Mouse (Mus musculus) forebrain, embryonic 12.5 days (tissue): Measurements from ENCODE around the gene Plcg2. TPM values are rescaled to one million over a fixed set of nuclear protein-coding genes. Genes with fewer than 3 reads are reported as not detected.

ENCODE experiments used
- ATAC-seq: fragments of 200-750 bp; cut with Nextera tagmentation; 2 replicates; pipeline ENCODE4 v1.8.0; 2017; ENCODE audit warnings: moderate TSS enrichment; ENCODE audit not compliant: low FRiP score
- H3K27ac ChIP-seq: fragments of 300-500 bp; sonication (generic); 2 replicates; pipeline ENCODE4 v1.5.1; 2016; ENCODE audit warnings: mild to moderate bottlenecking
- H3K27me3 ChIP-seq: fragments of 300-500 bp; sonication (generic); 2 replicates; pipeline ENCODE4 v1.6.1; 2016; ENCODE audit warnings: mild to moderate bottlenecking
- H3K36me3 ChIP-seq: fragments of 300-500 bp; sonication (generic); replicated peaks from 2 replicates; pipeline ENCODE4 v1.6.1; 2016; ENCODE audit warnings: mild to moderate bottlenecking
- H3K4me1 ChIP-seq: fragments of 300-500 bp; sonication (generic); 2 replicates; pipeline ENCODE4 v1.6.1; 2016
- H3K4me2 ChIP-seq: fragments of 300-500 bp; sonication (generic); 2 replicates; pipeline ENCODE4 v1.6.1; 2016; ENCODE audit warnings: mild to moderate bottlenecking, moderate library complexity
- H3K4me3 ChIP-seq: fragments of 300-500 bp; sonication (generic); replicated peaks from 2 replicates; pipeline ENCODE4 v1.5.1; 2016; ENCODE audit warnings: mild to moderate bottlenecking
- H3K9ac ChIP-seq: fragments of 300-500 bp; sonication (generic); 2 replicates; pipeline ENCODE4 v1.6.1; 2016; ENCODE audit warnings: mild to moderate bottlenecking
- H3K9me3 ChIP-seq: fragments of 300-500 bp; sonication (generic); 2 replicates; pipeline ENCODE4 v1.6.1; 2016
- WGBS: fragments of 180-500 bp; shearing (Covaris S2); methylation state at CpG from one replicate; pipeline ENCODE4 v1.1.7; 2016; 5-methylcytosine and 5-hydroxymethylcytosine counted together
- polyA plus RNA-seq: library from polyadenylated mRNA; unstranded; fragments of >200 nt; fragmentation: Nextera tagmentation; extraction: Ambion mirVana; gene quantifications from 2 replicates; pipeline ENCODE4 v1.2.1, GENCODE M21; 2016

Plcg2 gene
- polyA plus RNA-seq, 1 experiment from 2014 or later, result 1.6 TPM

DNA sequence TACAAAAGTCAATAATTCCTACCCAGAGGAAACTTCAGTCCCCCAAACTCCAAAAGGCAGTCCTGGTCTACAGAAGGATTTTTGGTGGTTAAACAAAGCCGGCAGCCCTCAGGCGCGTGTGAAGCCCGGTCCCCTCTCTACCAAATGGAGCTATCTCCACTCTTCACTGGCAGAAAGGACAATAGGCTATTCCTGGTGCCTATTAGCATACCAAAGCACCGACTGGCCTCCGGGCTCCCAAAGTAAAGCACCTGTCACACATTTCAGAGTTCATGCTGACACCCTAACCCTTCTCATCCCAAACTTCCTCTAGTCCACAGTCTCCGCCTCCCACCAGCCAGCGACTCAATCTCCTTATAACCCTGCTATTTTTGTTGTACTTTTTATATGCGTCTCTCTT, 4.5 kb upstream of the Plcg2 start:
- 19% methylated on average over 9 of the region's 9 CpGs for WGBS
- Histone ChIP-seq H3K9me3 (no peaks in the 10 kb centered on the region), H3K9ac (no peak overlapping the region), H3K27ac (no peak overlapping the region), H3K4me1 (peaks cover 14% of the 10 kb centered on the region), H3K4me3 (no peak overlapping the region), H3K36me3 (no peaks in the 10 kb centered on the region), H3K4me2 (no peak overlapping the region), H3K27me3 (peaks cover 29% of the 10 kb centered on the region)
- no peak for ATAC-seq

DNA sequence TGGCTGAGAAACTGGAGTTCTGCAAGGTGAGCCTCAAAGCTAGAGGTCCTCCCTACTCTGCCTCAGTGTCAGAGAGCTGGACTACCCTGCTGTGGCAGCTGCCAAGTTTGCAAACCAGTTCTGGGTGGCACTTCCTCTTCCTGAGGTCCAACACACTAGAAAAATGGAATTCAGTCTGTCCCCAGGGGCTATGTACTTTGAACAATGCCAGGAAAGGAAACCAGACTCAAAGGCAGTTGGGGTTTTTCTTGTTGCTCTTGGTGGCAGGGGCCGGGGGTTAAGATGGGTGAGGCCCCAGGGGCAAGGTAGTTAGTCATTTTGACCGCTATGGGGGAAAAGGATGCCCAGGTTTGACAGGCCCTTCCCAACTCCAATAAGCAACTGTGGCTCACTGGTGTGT, 3.2 kb upstream of the Plcg2 start:
- 76% methylated on average over 2 of the region's 2 CpGs for WGBS
- H3K4me1 ChIP-seq, result peaks cover 18% of the 10 kb centered on the region
- ATAC-seq, result no peak
- peaks cover 40% of the 10 kb centered on the region for H3K27me3 ChIP-seq
- H3K9me3 ChIP-seq, result no peaks in the 10 kb centered on the region
- no peak overlapping the region for H3K27ac ChIP-seq
- no peaks in the 10 kb centered on the region for H3K36me3 ChIP-seq
- no peak overlapping the region for H3K4me3 ChIP-seq
- no peak overlapping the region for H3K4me2 ChIP-seq
- H3K9ac ChIP-seq, result no peak overlapping the region

DNA sequence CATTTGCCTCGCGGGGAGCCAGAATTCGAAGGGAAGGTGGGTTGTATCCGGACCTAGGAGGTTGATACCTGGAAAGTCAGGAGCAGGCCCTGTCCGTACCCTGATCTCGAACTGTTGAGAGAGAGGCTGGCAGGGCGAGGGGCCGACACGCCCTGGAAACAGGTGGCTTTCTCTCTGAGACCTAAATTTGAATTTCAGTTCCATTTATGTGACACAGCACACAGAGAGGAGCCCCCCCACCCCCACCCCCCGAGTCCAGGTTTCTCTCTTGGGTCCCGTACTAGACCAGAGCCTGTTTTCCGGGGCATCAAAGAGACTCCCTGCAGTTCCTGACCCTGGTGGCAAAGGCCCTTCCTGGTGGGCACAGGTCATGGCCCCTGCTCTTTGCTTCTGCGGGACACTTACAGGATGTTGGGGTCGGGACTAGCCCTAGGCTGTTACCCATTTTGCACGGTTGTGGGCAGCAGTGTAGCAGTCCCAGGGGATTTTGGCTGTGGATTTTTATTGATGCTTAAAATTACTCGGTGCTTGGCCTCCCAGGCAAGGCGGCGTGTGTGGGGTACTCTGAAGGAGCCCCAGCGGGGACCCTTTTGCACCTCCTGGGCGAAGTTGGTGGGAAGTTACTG, 937 bp downstream of the Plcg2 start:
- peak overlapping the region; percentile 83 for H3K4me2 ChIP-seq
- H3K36me3 ChIP-seq, result no peaks in the 10 kb centered on the region
- no peak for ATAC-seq
- no peaks in the 10 kb centered on the region for H3K9me3 ChIP-seq
- H3K4me3 ChIP-seq, result peak overlapping the region; percentile 50
- 14% methylated on average over 20 of the region's 20 CpGs for WGBS
- H3K27me3 ChIP-seq, result peaks cover 37% of the 10 kb centered on the region
- H3K4me1 ChIP-seq, result peaks cover 15% of the 10 kb centered on the region; the same call in 1 of the 2 replicates
- H3K27ac ChIP-seq, result no peak overlapping the region
- no peak overlapping the region for H3K9ac ChIP-seq

- ATAC-seq, result no peak
- no peaks in the 10 kb centered on the region for H3K36me3 ChIP-seq
- 85% methylated on average over 5 of the region's 5 CpGs for WGBS
- H3K27me3 ChIP-seq, result peaks cover 37% of the 10 kb centered on the region
- no peak overlapping the region for H3K4me2 ChIP-seq
- peaks cover 15% of the 10 kb centered on the region; the same call in 1 of the 2 replicates for H3K4me1 ChIP-seq
- no peak overlapping the region for H3K4me3 ChIP-seq
- no peak overlapping the region for H3K27ac ChIP-seq
- no peaks in the 10 kb centered on the region for H3K9me3 ChIP-seq
- no peak overlapping the region for H3K9ac ChIP-seq
Measured at GRCm38 (mm10) chr8:117500232-117500823, 2.2 kb downstream of the Plcg2 start.

- WGBS, result 93% methylated on average over 6 of the region's 6 CpGs
- H3K27me3 ChIP-seq, result peaks cover 37% of the 10 kb centered on the region
- H3K4me3 ChIP-seq, result no peak overlapping the region
- no peak overlapping the region for H3K27ac ChIP-seq
- peaks cover 15% of the 10 kb centered on the region; the same call in 1 of the 2 replicates for H3K4me1 ChIP-seq
- H3K9ac ChIP-seq, result no peak overlapping the region
- H3K36me3 ChIP-seq, result no peaks in the 10 kb centered on the region
- no peak for ATAC-seq
- no peaks in the 10 kb centered on the region for H3K9me3 ChIP-seq
- no peak overlapping the region for H3K4me2 ChIP-seq
Measured at GRCm38 (mm10) chr8:117501323-117501722, 3.2 kb downstream of the Plcg2 start.

- H3K27me3 ChIP-seq, result peaks cover 17% of the 10 kb centered on the region
- H3K4me2 ChIP-seq, result no peak overlapping the region
- H3K27ac ChIP-seq, result no peak overlapping the region
- no peak overlapping the region for H3K9ac ChIP-seq
- peaks cover 9% of the 10 kb centered on the region; the same call in 1 of the 2 replicates for H3K4me1 ChIP-seq
- no peak overlapping the region for H3K4me3 ChIP-seq
- no peak for ATAC-seq
- 69% methylated on average over 13 of the region's 13 CpGs for WGBS
- H3K36me3 ChIP-seq, result no peaks in the 10 kb centered on the region
- no peaks in the 10 kb centered on the region for H3K9me3 ChIP-seq
Measured at GRCm38 (mm10) chr8:117503405-117504069, 5.4 kb downstream of the Plcg2 start.

- Histone ChIP-seq H3K4me3 (no peak overlapping the region), H3K9ac (no peak overlapping the region), H3K36me3 (no peaks in the 10 kb centered on the region), H3K27me3 (no peaks in the 10 kb centered on the region), H3K27ac (no peak overlapping the region), H3K9me3 (no peaks in the 10 kb centered on the region), H3K4me2 (no peak overlapping the region), H3K4me1 (0 out of 2 replicates have a peak, but pooled peaks cover 5% of the 10 kb centered on the region)
- 93% methylated on average over 8 of the region's 8 CpGs for WGBS
- ATAC-seq, result no peak
Measured at GRCm38 (mm10) chr8:117507703-117508102, 9.6 kb downstream of the Plcg2 start.

GRCm38 (mm10) chr8:117516876-117517565, 18.9 kb downstream of the Plcg2 start:
- H3K4me3 ChIP-seq, result no peak overlapping the region
- no peaks in the 10 kb centered on the region for H3K4me1 ChIP-seq
- H3K9me3 ChIP-seq, result no peaks in the 10 kb centered on the region
- 70% methylated on average over 14 of the region's 14 CpGs for WGBS
- no peak for ATAC-seq
- no peak overlapping the region for H3K9ac ChIP-seq
- no peaks in the 10 kb centered on the region for H3K27me3 ChIP-seq
- H3K4me2 ChIP-seq, result no peak overlapping the region
- H3K27ac ChIP-seq, result no peak overlapping the region
- H3K36me3 ChIP-seq, result no peaks in the 10 kb centered on the region

- Histone ChIP-seq H3K9ac (no peak overlapping the region), H3K27ac (no peak overlapping the region), H3K9me3 (no peaks in the 10 kb centered on the region), H3K4me1 (no peaks in the 10 kb centered on the region), H3K36me3 (no peaks in the 10 kb centered on the region), H3K27me3 (no peaks in the 10 kb centered on the region), H3K4me3 (no peak overlapping the region), H3K4me2 (no peak overlapping the region)
- no peak for ATAC-seq
- 78% methylated on average over 9 of the region's 9 CpGs for WGBS
Measured at GRCm38 (mm10) chr8:117517861-117518260, 19.8 kb downstream of the Plcg2 start.

DNA sequence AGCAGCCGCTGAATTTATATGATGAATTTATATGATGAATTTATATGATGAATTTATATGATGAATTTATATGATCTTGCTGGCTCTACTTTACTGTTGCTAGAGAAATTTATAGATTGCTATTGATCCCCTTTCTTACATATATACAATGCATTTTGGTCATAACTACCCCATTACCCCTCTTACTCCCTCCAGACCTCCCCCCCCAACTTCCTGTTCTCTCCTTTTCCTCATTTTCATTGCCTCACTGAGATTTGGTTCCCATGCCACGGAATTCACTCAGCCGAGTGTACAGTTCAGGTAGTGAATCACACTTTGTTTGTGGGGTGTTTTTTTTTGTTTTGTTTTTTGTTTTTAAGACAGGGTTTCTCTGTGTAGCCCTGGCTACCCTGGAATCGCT, 20.8 kb downstream of the Plcg2 start:
- 80% methylated on average over 4 of the region's 4 CpGs for WGBS
- no peak overlapping the region for H3K4me3 ChIP-seq
- no peak overlapping the region for H3K9ac ChIP-seq
- no peaks in the 10 kb centered on the region for H3K27me3 ChIP-seq
- H3K4me1 ChIP-seq, result peaks cover 2% of the 10 kb centered on the region; the same call in 1 of the 2 replicates
- no peak overlapping the region for H3K4me2 ChIP-seq
- no peak for ATAC-seq
- no peaks in the 10 kb centered on the region for H3K36me3 ChIP-seq
- no peak overlapping the region for H3K27ac ChIP-seq
- H3K9me3 ChIP-seq, result no peaks in the 10 kb centered on the region

- Histone ChIP-seq H3K4me2 (no peak overlapping the region), H3K4me3 (no peak overlapping the region), H3K27me3 (no peaks in the 10 kb centered on the region), H3K27ac (no peak overlapping the region), H3K9ac (no peak overlapping the region), H3K36me3 (no peaks in the 10 kb centered on the region), H3K4me1 (peaks cover 2% of the 10 kb centered on the region; the same call in 1 of the 2 replicates), H3K9me3 (no peaks in the 10 kb centered on the region)
- 52% methylated on average over 2 of the region's 2 CpGs for WGBS
- no peak for ATAC-seq
Measured at GRCm38 (mm10) chr8:117526185-117526584, 28.1 kb downstream of the Plcg2 start.

DNA sequence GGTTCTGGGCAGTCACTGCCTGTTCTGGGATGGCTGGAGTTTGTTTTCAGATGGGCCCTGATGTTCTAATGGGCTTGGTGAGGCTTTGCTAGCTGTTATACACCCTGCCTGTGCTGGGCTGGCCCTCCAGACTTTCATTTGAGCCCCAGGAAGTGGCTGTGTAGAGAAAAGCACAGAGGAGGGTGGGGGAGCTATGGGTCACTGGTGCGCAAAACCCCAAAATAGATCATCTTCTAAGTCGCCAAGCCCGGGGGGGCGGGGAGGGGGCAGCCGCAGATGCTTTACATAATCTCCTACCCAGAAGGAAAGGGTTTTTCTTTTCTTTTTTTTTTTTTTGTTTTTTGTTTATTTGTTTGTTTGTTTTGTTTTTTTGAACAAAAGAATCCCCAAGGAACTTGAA, 29.9 kb downstream of the Plcg2 start:
- no peaks in the 10 kb centered on the region for H3K27me3 ChIP-seq
- no peak overlapping the region for H3K9ac ChIP-seq
- H3K36me3 ChIP-seq, result no peaks in the 10 kb centered on the region
- no peak overlapping the region for H3K4me2 ChIP-seq
- WGBS, result 78% methylated on average over 5 of the region's 5 CpGs
- ATAC-seq, result no peak
- H3K27ac ChIP-seq, result no peak overlapping the region
- H3K9me3 ChIP-seq, result no peaks in the 10 kb centered on the region
- H3K4me1 ChIP-seq, result peaks cover 2% of the 10 kb centered on the region; the same call in 1 of the 2 replicates
- no peak overlapping the region for H3K4me3 ChIP-seq
